Mouse (Mus musculus) embryonic stem cell, embryonic (primary cell): ENCODE measurements around the gene Rbms3.

ENCODE experiments used
- CTCF ChIA-PET, 4 experiments: fragments of 300-600 bp in 2 of 4; fragments of 350-600 bp in 2 of 4; sonication (Branson Sonifier 250); formaldehyde crosslinking; loops; one replicate each; lab custom pipeline; 2022; ENCODE audit warnings: inconsistent platforms in 2 of 4; lab: Charles Lee
- POLR2A ChIA-PET, 4 experiments: fragments of 300-600 bp in 2 of 4; fragments of 350-600 bp in 2 of 4; sonication (Branson Sonifier 250); formaldehyde crosslinking; loops; one replicate each; lab custom pipeline; 2022; ENCODE audit warnings: antibody characterized with exemption in 4 of 4, inconsistent platforms in 1 of 4; lab: Charles Lee

Gene Rbms3

GRCm38 (mm10) chr9:117529281-117529680 is 100.4 kb downstream of the Rbms3 start:
- ChIA-PET CTCF (no interaction called here), POLR2A (no interaction called here)

DNA sequence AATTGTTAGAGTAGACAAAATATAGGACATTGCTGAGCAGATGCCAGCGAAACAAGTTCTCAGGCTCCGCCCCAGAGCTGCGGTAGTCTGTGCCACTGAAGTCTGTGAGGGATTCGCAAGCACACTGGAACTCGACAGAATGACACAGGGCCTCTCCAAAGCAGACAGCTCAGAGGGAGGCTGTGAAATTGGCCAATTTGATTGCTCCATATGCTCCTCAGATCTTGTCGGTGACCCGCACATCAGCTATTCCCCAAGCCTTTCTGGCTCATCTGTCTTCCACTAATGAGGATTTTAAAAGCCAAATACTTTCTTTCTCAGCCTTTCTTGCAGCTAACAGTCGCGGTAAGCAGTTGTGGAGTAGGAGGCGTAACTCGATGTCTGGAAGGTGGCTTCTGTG is 120.8 kb downstream of the Rbms3 start:
- ChIA-PET POLR2A (no interaction called here), CTCF (no interaction called here)

GRCm38 (mm10) chr9:117491866-117492265 is 137.8 kb downstream of the Rbms3 start:
- CTCF ChIA-PET: no interaction called here
- POLR2A ChIA-PET: interaction anchor here in 1 of 4 experiments (0.6 kb wide), 1 partner anchor 11 kb away, joined by 3 read pairs; no protein-coding TSS in a partner anchor

DNA sequence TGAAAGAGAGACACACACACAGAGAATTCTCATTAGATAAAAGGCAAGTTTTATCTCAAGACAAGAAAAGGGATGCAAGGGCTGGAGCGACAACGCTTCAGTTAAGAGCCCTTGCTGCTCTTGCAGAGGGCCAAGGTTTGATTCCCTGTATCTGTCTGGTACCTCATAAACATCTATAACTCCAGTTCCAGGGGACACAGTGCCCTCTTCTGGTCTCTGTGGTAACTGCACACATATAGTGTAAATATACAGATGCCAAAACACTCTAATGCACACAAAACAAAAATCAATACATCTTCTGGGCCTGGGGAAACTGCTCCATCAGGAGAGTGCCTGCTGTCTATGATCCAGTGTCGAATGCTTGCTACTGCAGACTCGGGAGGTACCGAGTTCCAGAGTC is 145.3 kb downstream of the Rbms3 start:
- ChIA-PET CTCF (interaction anchor here in 1 of 4 experiments (0.6 kb wide), 1 partner anchor 200 kb away, joined by 3 read pairs; no protein-coding TSS in a partner anchor), POLR2A (no interaction called here)

DNA sequence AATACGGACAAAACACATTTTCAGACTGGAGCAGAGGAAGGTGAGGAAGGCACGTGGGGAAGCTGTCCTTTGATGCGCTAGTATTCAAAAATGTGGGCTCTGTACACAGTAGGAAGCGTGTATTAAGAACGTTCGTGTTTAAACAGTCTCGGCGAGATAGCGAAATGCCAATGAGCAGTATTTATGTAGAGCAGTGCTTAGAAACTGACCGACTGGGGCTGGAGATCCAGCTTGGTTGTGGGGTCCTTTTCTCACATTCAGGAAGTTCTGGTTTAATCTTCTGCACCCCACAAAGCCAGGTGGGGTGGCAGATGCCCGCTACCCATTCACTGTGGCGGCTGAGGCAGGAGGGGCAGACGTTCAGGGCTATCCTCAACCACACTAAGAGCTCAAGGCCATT is 153.0 kb downstream of the Rbms3 start:
- POLR2A ChIA-PET: interaction anchor here in 1 of 4 experiments (0.8 kb wide), 1 partner anchor 398 kb away, joined by 3 read pairs; no protein-coding TSS in a partner anchor
- CTCF ChIA-PET: interaction anchor here in 1 of 4 experiments (0.6 kb wide), 1 partner anchor 564 kb away, joined by 4 read pairs; no protein-coding TSS in a partner anchor

GRCm38 (mm10) chr9:117452816-117453215 is 176.9 kb downstream of the Rbms3 start:
- CTCF ChIA-PET: no interaction called here
- POLR2A ChIA-PET: no interaction called here

DNA sequence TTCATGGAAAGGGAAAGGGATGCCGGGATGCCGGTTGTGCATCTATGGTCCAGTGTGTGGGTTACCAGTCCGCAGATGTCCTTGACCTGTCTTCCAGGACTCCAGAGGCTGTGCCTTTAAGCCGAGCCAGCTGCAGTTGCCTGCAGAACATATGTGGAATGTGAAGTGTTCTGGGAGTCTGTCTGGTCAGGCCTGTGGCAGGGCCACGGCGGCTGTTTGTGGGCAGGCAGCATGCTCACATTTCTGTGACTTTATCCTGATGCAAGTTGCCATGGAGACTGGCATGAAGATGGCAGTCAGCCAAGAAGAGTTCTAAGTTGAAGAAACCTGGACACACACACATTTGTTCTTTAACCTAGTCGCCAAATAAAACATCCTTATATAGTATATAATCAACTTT is 187.1 kb downstream of the Rbms3 start:
- ChIA-PET CTCF (no interaction called here), POLR2A (no interaction called here)

GRCm38 (mm10) chr9:117435856-117436255 is 193.9 kb downstream of the Rbms3 start:
- CTCF ChIA-PET: interaction anchor here in 1 of 4 experiments (0.7 kb wide), 1 partner anchor 194 kb away, joined by 3 read pairs; the partner anchor contains the start of gene Rbms3
- POLR2A ChIA-PET: no interaction called here

- ChIA-PET CTCF (interaction anchor here in 1 of 4 experiments (0.7 kb wide), 1 partner anchor 82 kb away, joined by 6 read pairs; no protein-coding TSS in a partner anchor), POLR2A (no interaction called here)
Measured at GRCm38 (mm10) chr9:117430670-117431069, 199.0 kb downstream of the Rbms3 start.

DNA sequence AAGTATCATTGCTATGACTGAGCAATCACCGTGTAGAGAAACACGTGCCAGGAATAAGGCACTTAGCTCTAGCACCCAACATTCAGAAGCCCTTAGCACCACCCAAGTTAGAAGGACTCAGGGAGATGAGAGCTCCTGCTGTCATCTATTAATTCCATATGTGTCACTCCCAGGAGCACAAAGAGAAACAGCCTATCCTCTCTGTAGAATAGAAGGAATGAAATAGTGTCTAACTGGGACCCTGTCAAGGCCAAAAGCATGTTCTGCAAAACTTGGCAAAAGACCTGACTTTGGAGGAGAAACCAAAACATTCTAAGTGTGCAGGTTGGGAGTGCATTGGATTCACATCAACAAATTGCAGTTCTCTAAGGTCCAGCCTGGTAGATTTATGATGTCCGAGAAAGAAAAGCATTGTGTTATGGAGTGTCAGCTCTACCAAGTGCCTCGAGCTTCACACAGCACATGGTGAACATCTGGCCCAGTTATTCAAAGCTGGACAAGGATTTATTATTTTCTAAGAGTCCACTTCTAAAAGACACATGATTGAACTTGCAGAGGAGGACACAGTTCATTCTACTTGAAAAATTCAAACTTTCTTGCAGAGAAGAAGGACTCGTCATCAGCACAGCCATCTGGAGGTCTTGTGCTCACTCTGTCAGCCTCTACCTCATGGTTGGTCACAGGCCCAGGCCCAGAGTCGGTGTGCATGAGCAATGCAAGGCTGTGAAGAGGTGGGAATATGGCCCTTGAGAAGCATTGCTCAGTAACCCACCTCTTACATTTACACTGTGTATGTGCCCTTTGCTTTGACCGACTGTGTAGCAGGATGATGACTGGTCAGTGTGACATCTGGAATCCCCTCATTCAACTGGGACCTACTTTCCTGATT is 200.3 kb downstream of the Rbms3 start:
- ChIA-PET CTCF (no interaction called here), POLR2A (no interaction called here)

- ChIA-PET CTCF (interaction anchor here in 1 of 4 experiments (0.5 kb wide), 1 partner anchor 447 kb away, joined by 5 read pairs; no protein-coding TSS in a partner anchor), POLR2A (no interaction called here)
Measured at GRCm38 (mm10) chr9:117423259-117423658, 206.5 kb downstream of the Rbms3 start.

DNA sequence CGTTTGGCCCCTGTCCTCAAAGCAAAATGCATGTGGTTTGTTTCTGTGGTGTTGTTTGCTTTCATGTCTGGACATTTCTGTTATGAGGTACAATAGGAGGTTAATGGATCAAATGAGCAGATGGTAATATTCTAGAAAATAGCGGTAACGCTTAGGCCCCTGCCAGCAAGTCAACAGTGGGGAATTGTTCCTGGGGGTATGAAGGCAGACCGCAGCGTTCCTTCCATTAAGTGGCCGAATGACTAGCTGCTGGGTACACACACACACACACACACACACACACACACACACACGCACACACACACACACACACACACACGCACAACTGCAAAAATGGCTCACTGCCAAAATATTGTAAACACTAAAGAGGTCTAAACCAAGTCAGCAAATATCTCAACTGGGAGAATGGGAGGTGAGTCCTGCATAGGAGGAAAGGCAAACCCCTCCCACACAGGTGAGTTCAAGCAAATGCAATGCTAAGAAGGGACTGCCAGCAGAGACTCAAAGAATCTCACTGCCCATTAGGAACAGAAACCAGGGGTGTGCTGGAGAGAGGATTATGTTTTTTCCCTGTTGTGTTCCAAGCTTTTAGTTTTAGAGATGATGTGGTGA is 209.7 kb downstream of the Rbms3 start:
- ChIA-PET CTCF (interaction anchor here in 1 of 4 experiments (0.7 kb wide), 1 partner anchor 993 kb away, joined by 5 read pairs; no protein-coding TSS in a partner anchor), POLR2A (interaction anchor here in 1 of 4 experiments (0.6 kb wide), 1 partner anchor 665 kb away, joined by 4 read pairs; no protein-coding TSS in a partner anchor)

- ChIA-PET POLR2A (no interaction called here), CTCF (no interaction called here)
Measured at GRCm38 (mm10) chr9:117413181-117413580, 216.5 kb downstream of the Rbms3 start.

- ChIA-PET POLR2A (no interaction called here), CTCF (no interaction called here)
Measured at GRCm38 (mm10) chr9:117412584-117412983, 217.1 kb downstream of the Rbms3 start.

- ChIA-PET POLR2A (no interaction called here), CTCF (no interaction called here)
Measured at GRCm38 (mm10) chr9:117404621-117405020, 225.1 kb downstream of the Rbms3 start.

- ChIA-PET CTCF (no interaction called here), POLR2A (no interaction called here)
Measured at GRCm38 (mm10) chr9:117400262-117400671, 229.4 kb downstream of the Rbms3 start.

GRCm38 (mm10) chr9:117397071-117397470 is 232.6 kb downstream of the Rbms3 start:
- POLR2A ChIA-PET: no interaction called here
- CTCF ChIA-PET: no interaction called here

GRCm38 (mm10) chr9:117396586-117396985 is 233.1 kb downstream of the Rbms3 start:
- POLR2A ChIA-PET: no interaction called here
- CTCF ChIA-PET: no interaction called here

- POLR2A ChIA-PET: no interaction called here
Measured at GRCm38 (mm10) chr9:117393626-117394525, 235.8 kb downstream of the Rbms3 start.

More at GRCm38 (mm10) chr9:117393626-117394525, 235.8 kb downstream of the Rbms3 start:
- CTCF ChIA-PET: interaction anchor here in 1 of 4 experiments (0.6 kb wide), 1 partner anchor 28 kb away, joined by 4 read pairs; no protein-coding TSS in a partner anchor
